Comparison of ENCODE assay signal across 10 mouse cellular contexts in genomic region chr1:166819420-166819819, GRCm38 (mm10).
DNase-seq lines count a peak whose midpoint lies in the region; ATAC-seq and TF ChIP-seq lines count a peak whose summit lies in the region.
"Had no signal": no experiment of that assay in that cellular context is flagged by ENCODE, and none has a peak within 500 bp of the region (broad histone marks: within the 10 kb centered on the region; RNA-seq: fewer than 3 reads in every experiment).

No protein-coding gene starts in this region.

- H3K27ac ChIP-seq in heart, embryonic 10.5 days, result no peak overlapping the region
- H3K27ac ChIP-seq in CH12.LX (ENCODE audit: insufficient read depth, low read depth), result no peak overlapping the region
- H3K27ac ChIP-seq in liver, embryonic 12.5 days, result peak overlapping the region; percentile 41; the same call in 1 of the 2 replicates

- H3K79me2 ChIP-seq in CH12.LX (replicated peaks; ENCODE audit: control insufficient read depth, extremely low read depth, insufficient read depth, poor library complexity, severe bottlenecking), result no peaks in the 10 kb centered on the region

- H3K27me3 ChIP-seq in heart, embryonic 10.5 days (ENCODE audit: insufficient read depth, poor library complexity, severe bottlenecking), result no peaks in the 10 kb centered on the region
- H3K27me3 ChIP-seq in CH12.LX (replicated peaks), result no peaks in the 10 kb centered on the region
- H3K27me3 ChIP-seq in liver, embryonic 12.5 days (replicated peaks), result no peaks in the 10 kb centered on the region

- dilution Hi-C loops in CH12.LX (cut with MboI; ENCODE audit: extremely low pct_ligation_motif_present, extremely low pct_unique_long_range_greater_than_20kb, low sequenced_read_pairs), result no loop called here

- no peak for TF ChIP-seq EP300 in CH12.LX (IDR thresholded peaks at IDR 0.05; ENCODE audit: low read length)

- H3K4me3 ChIP-seq in heart, embryonic 10.5 days, result no peak overlapping the region
- no peak overlapping the region for H3K4me3 ChIP-seq in CH12.LX (replicated peaks in 1 of 3; ENCODE audit: low read depth in 2 of 3, low read length in 2 of 3, poor library complexity in 1 of 3)
- no peak overlapping the region for H3K4me3 ChIP-seq in liver, embryonic 12.5 days

- no peaks in the 10 kb centered on the region for H3K36me3 ChIP-seq in heart, embryonic 10.5 days
- H3K36me3 ChIP-seq in CH12.LX (replicated peaks in 1 of 2; ENCODE audit: control insufficient read depth in 1 of 2, insufficient read depth in 1 of 2, low read length in 1 of 2), result no peaks in the 10 kb centered on the region
- no peaks in the 10 kb centered on the region for H3K36me3 ChIP-seq in liver, embryonic 12.5 days

- TF ChIP-seq CTCF in CH12.LX (conservative IDR thresholded peaks at IDR 0.05 in 1 of 2, IDR thresholded peaks at IDR 0.05 in 1 of 2; ENCODE audit: low read depth in 2 of 2, low read length in 2 of 2), result no peak

- H3K4me1 ChIP-seq in heart, embryonic 10.5 days, result no peaks in the 10 kb centered on the region
- H3K4me1 ChIP-seq in CH12.LX (ENCODE audit: control insufficient read depth in 1 of 2, insufficient read depth in 2 of 2), result peaks cover 0 to 15% of the 10 kb centered on the region in 2 experiments; a peak in 2 of 4 replicates
- H3K4me1 ChIP-seq in liver, embryonic 12.5 days, result peaks cover 17% of the 10 kb centered on the region

- no peak overlapping the region for H3K9ac ChIP-seq in CH12.LX (ENCODE audit: insufficient read depth, low read depth)
- H3K9ac ChIP-seq in liver, embryonic 12.5 days, result no peak overlapping the region

- in situ Hi-C loops in CH12.LX (cut with MboI; ENCODE audit: low pct_ligation_motif_present, low pct_unique_long_range_greater_than_20kb, low sequenced_read_pairs), result no loop called here

- no peaks in the 10 kb centered on the region for H3K9me3 ChIP-seq in heart, embryonic 10.5 days
- H3K9me3 ChIP-seq in CH12.LX (replicated peaks; ENCODE audit: low read length), result peaks cover 2% of the 10 kb centered on the region
- H3K9me3 ChIP-seq in liver, embryonic 12.5 days (replicated peaks), result no peaks in the 10 kb centered on the region

- DNase-seq in heart, adult 18-20 months, result peak; percentile 47 to 70
- DNase-seq in heart, embryonic 10.5 days (ENCODE audit: low spot score), result no peak
- peak; percentile 8 for DNase-seq in CH12.LX (ENCODE audit: extremely low read depth)
- no peak for DNase-seq in cerebellum, adult 9-11 months
- DNase-seq: right cerebral cortex, adult 18-20 months had no signal

- no peak overlapping the region for H3K4me2 ChIP-seq in CH12.LX (ENCODE audit: insufficient read depth, low read depth, poor library complexity, severe bottlenecking)
- H3K4me2 ChIP-seq in liver, embryonic 12.5 days, result no peak overlapping the region

- peak; percentile 69 for ATAC-seq in granulocyte monocyte progenitor cell, adult 5-6 weeks (replicated peaks; ENCODE audit: poor library complexity, severe bottlenecking)
- peak; percentile 54; the same call in 1 of the 2 replicates for ATAC-seq in liver, embryonic 12.5 days
- ATAC-seq in erythroid progenitor cell, adult 5-6 weeks (replicated peaks; ENCODE audit: low FRiP score, poor library complexity, severe bottlenecking), result no peak
- ATAC-seq in frontal cortex, adult (ENCODE audit: low TSS enrichment), result no peak
- ATAC-seq: inflammation-experienced regulatory T-cells, adult 6 months had no signal

- TF ChIP-seq RAD21 in CH12.LX (IDR thresholded peaks at IDR 0.05; ENCODE audit: low read depth, low read length), result no peak

- WGBS in heart, embryonic 10.5 days, result 59% methylated on average over 7 of the region's 7 CpGs
- WGBS in liver, embryonic 12.5 days (ENCODE audit: insufficient replicate concordance), result 31% methylated on average over 7 of the region's 7 CpGs

- TF ChIP-seq POLR2A in CH12.LX (IDR thresholded peaks at IDR 0.05; ENCODE audit: low read depth, low read length), result no peak

TF ChIP-seq in CH12.LX, 34 proteins besides CTCF, POLR2A, EP300 and RAD21:
- no peak for TF ChIP-seq TCF12 (IDR thresholded peaks at IDR 0.05; ENCODE audit: low read depth, low read length)
- TF ChIP-seq ZC3H11A (IDR thresholded peaks at IDR 0.05; ENCODE audit: low read depth, low read length), result no peak
- no peak for TF ChIP-seq PAX5 (IDR thresholded peaks at IDR 0.05; ENCODE audit: low read length)
- no peak for TF ChIP-seq USF1 (IDR thresholded peaks at IDR 0.05; ENCODE audit: low read depth, low read length)
- no peak for TF ChIP-seq JUN (IDR thresholded peaks at IDR 0.05; ENCODE audit: insufficient read depth, low read depth, low read length)
- no peak for TF ChIP-seq ETS1 (conservative IDR thresholded peaks at IDR 0.05; ENCODE audit: low read depth, low read length)
- no peak for TF ChIP-seq SIN3A (IDR thresholded peaks at IDR 0.05; ENCODE audit: low read length)
- no peak for TF ChIP-seq JUND (conservative IDR thresholded peaks at IDR 0.05; ENCODE audit: low read depth, low read length)
- no peak for TF ChIP-seq ELF1 (IDR thresholded peaks at IDR 0.05; ENCODE audit: low read depth, low read length)
- no peak for TF ChIP-seq KAT2A (IDR thresholded peaks at IDR 0.05; ENCODE audit: insufficient replicate concordance, low read length)
- TF ChIP-seq CHD1 (IDR thresholded peaks at IDR 0.05; ENCODE audit: low read depth, low read length), result no peak
- no peak for TF ChIP-seq USF2 (conservative IDR thresholded peaks at IDR 0.05; ENCODE audit: low read depth, low read length)
- no peak for TF ChIP-seq RCOR1 (conservative IDR thresholded peaks at IDR 0.05; ENCODE audit: low read depth, low read length)
- TF ChIP-seq BHLHE40 (IDR thresholded peaks at IDR 0.05; ENCODE audit: low read depth, low read length), result no peak
- no peak for TF ChIP-seq HCFC1 (IDR thresholded peaks at IDR 0.05; ENCODE audit: low read depth, low read length)
- no peak for TF ChIP-seq NRF1 (IDR thresholded peaks at IDR 0.05; ENCODE audit: low read depth, low read length)
- TF ChIP-seq MXI1 (IDR thresholded peaks at IDR 0.05; ENCODE audit: low read depth, low read length), result no peak

Comparison
In these comparisons a context has a peak if more than half of its experiments do, and no peak if none do; other contexts are left out.
1. DNase-seq: peak in heart, adult 18-20 months (2 of 2) and CH12.LX (single experiment); none in heart, embryonic 10.5 days (single experiment) and cerebellum, adult 9-11 months (single experiment).
2. ATAC-seq: peak in granulocyte monocyte progenitor cell, adult 5-6 weeks (single experiment) and liver, embryonic 12.5 days (single experiment); none in erythroid progenitor cell, adult 5-6 weeks (single experiment) and frontal cortex, adult (single experiment).